Mouse (Mus musculus): ENCODE data around the gene Xxylt1.

DNA sequence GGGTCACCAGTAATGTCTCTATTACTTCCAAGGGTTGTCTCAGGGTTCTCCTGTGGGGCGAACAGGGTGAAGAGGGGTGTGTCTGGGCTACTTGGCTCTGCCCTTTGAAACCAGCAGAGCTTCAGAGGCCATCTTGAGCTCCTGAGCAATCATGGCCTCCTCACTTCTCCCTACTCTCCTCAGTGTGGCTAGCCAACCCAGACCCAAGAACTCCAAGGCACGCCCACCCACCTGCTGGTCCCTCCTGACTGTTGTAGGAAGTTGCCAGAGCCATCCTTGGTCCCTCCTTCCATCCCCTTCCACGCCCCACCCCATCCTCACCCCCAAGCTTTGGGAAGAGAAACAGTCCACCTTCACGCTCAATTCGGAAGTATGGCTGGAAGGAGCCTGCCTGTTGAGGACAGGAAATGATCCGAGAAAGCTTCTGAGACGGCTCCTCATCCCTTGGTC is 145.2 kb downstream of the Xxylt1 start:
- TF ChIP-seq CTCF (IDR thresholded peaks at IDR 0.05; ENCODE audit: low read depth, low read length) = no peak
- TF ChIP-seq POLR2A (IDR thresholded peaks at IDR 0.05; ENCODE audit: borderline replicate concordance, low read depth, low read length) = no peak
